Mouse (Mus musculus) cerebellum, adult (tissue): ENCODE measurements around the gene Grip1.

Experiments used
- ATAC-seq: cut with Nextera tagmentation; 2 replicates; pipeline ENCODE4 v1.9.2; 2017; ENCODE audit warnings: mild to moderate bottlenecking, moderate library complexity, mixed read lengths; ENCODE audit not compliant: insufficient number of reproducible peaks, low FRiP score, low TSS enrichment

Gene Grip1

GRCm38 (mm10) chr10:119726921-119727320 lies 273.3 kb downstream of the Grip1 start:
- ATAC-seq = no peak

- ATAC-seq = no peak
Observed at GRCm38 (mm10) chr10:119730206-119730605, 276.6 kb downstream of the Grip1 start.

- ATAC-seq = no peak
Observed at GRCm38 (mm10) chr10:119735011-119735992, 281.7 kb downstream of the Grip1 start.

GRCm38 (mm10) chr10:119739466-119739865 lies 285.8 kb downstream of the Grip1 start:
- ATAC-seq = no peak

- no peak for ATAC-seq
Observed at GRCm38 (mm10) chr10:119742722-119743121, 289.1 kb downstream of the Grip1 start.

GRCm38 (mm10) chr10:119752361-119752798 lies 298.8 kb downstream of the Grip1 start:
- no peak for ATAC-seq

- no peak for ATAC-seq
Observed at GRCm38 (mm10) chr10:119756271-119756670, 302.6 kb downstream of the Grip1 start.

GRCm38 (mm10) chr10:119757219-119757618 lies 303.6 kb downstream of the Grip1 start:
- no peak for ATAC-seq

- peak; percentile 20; the same call in 1 of the 2 replicates for ATAC-seq
Observed at GRCm38 (mm10) chr10:119761451-119762367, 308.1 kb downstream of the Grip1 start.

GRCm38 (mm10) chr10:119778871-119779270 lies 325.2 kb downstream of the Grip1 start:
- no peak for ATAC-seq

- no peak for ATAC-seq
Observed at GRCm38 (mm10) chr10:119779657-119780056, 326.0 kb downstream of the Grip1 start.

- no peak for ATAC-seq
Observed at GRCm38 (mm10) chr10:119790507-119790906, 336.9 kb downstream of the Grip1 start.

GRCm38 (mm10) chr10:119802421-119802820 lies 348.8 kb downstream of the Grip1 start:
- ATAC-seq = peak; percentile 53; the same call in 1 of the 2 replicates

- ATAC-seq = peak; percentile 29; the same call in 1 of the 2 replicates
Observed at GRCm38 (mm10) chr10:119803633-119804422, 350.2 kb downstream of the Grip1 start.

- ATAC-seq = no peak
Observed at GRCm38 (mm10) chr10:119804423-119804814, 350.8 kb downstream of the Grip1 start.

- ATAC-seq = no peak
Observed at GRCm38 (mm10) chr10:119805082-119805481, 351.5 kb downstream of the Grip1 start.

- no peak for ATAC-seq
Observed at GRCm38 (mm10) chr10:119806151-119806550, 352.5 kb downstream of the Grip1 start.

GRCm38 (mm10) chr10:119808384-119808783 lies 354.8 kb downstream of the Grip1 start:
- no peak for ATAC-seq

- no peak for ATAC-seq
Observed at GRCm38 (mm10) chr10:119814087-119814486, 360.5 kb downstream of the Grip1 start.

GRCm38 (mm10) chr10:119816001-119816400 lies 362.4 kb downstream of the Grip1 start:
- ATAC-seq = no peak
